Comparison of ENCODE assay signal across 8 mouse cellular contexts in genomic region chr3:37585967-37586730, GRCm38 (mm10). TPM values are rescaled to one million over a fixed set of nuclear protein-coding genes. Genes with fewer than 3 reads are reported as not detected.
DNase-seq lines count a peak whose midpoint lies in the region; ATAC-seq and TF ChIP-seq lines count a peak whose summit lies in the region.

No protein-coding gene starts in this region.

- H3K27ac ChIP-seq in liver, adult 2 months (replicated peaks; ENCODE audit: insufficient read depth, low read depth, low read length), result peak overlapping the region; percentile 23
- peak overlapping the region; percentile 86 for H3K27ac ChIP-seq in embryonic facial prominence, embryonic 14.5 days (replicated peaks; ENCODE audit: low read depth, low read length)
- peak overlapping the region; percentile 78 for H3K27ac ChIP-seq in heart, embryonic 16.5 days (ENCODE audit: low read length)
- H3K27ac ChIP-seq in neural tube, embryonic 14.5 days (ENCODE audit: low read depth, low read length), result peak overlapping the region; percentile 60

- no peaks in the 10 kb centered on the region for H3K79me2 ChIP-seq in liver, adult 2 months (ENCODE audit: control insufficient read depth, insufficient read depth, low read length)

- no peaks in the 10 kb centered on the region for H3K36me3 ChIP-seq in liver, adult 2 months (ENCODE audit: control insufficient read depth, insufficient read depth, low read length)
- no peaks in the 10 kb centered on the region for H3K36me3 ChIP-seq in embryonic facial prominence, embryonic 14.5 days (ENCODE audit: control insufficient read depth, insufficient read depth, low read length)
- H3K36me3 ChIP-seq in heart, embryonic 16.5 days (ENCODE audit: control insufficient read depth, insufficient read depth), result no peaks in the 10 kb centered on the region
- no peaks in the 10 kb centered on the region for H3K36me3 ChIP-seq in neural tube, embryonic 14.5 days (ENCODE audit: control insufficient read depth, insufficient read depth, low read length)

- no peaks in the 10 kb centered on the region for H3K27me3 ChIP-seq in liver, adult 2 months (ENCODE audit: control insufficient read depth, insufficient read depth, low read length)
- no peaks in the 10 kb centered on the region for H3K27me3 ChIP-seq in embryonic facial prominence, embryonic 14.5 days (replicated peaks; ENCODE audit: control insufficient read depth, insufficient read depth, low read length)
- H3K27me3 ChIP-seq in heart, embryonic 16.5 days (ENCODE audit: control insufficient read depth, insufficient read depth, low read length), result no peaks in the 10 kb centered on the region
- no peaks in the 10 kb centered on the region for H3K27me3 ChIP-seq in neural tube, embryonic 14.5 days (ENCODE audit: control insufficient read depth, insufficient read depth, low read length)

- H3K9me3 ChIP-seq in embryonic facial prominence, embryonic 14.5 days (ENCODE audit: control insufficient read depth, low read length), result no peaks in the 10 kb centered on the region
- H3K9me3 ChIP-seq in heart, embryonic 16.5 days (replicated peaks; ENCODE audit: control insufficient read depth, low read length), result no peaks in the 10 kb centered on the region
- H3K9me3 ChIP-seq in neural tube, embryonic 14.5 days (ENCODE audit: control insufficient read depth, low read length), result no peaks in the 10 kb centered on the region

- H3K4me3 ChIP-seq in liver, adult 2 months (ENCODE audit: insufficient read depth, low read depth, low read length), result no peak overlapping the region; the same call in 1 of the 2 replicates
- H3K4me3 ChIP-seq in embryonic facial prominence, embryonic 14.5 days (ENCODE audit: low read depth, low read length), result peak overlapping the region; percentile 24
- H3K4me3 ChIP-seq in heart, embryonic 16.5 days (ENCODE audit: low read length), result peak overlapping the region; percentile 21
- no peak overlapping the region for H3K4me3 ChIP-seq in neural tube, embryonic 14.5 days (ENCODE audit: low read depth, low read length)

- no peak for TF ChIP-seq CTCF in liver, adult 2 months (IDR thresholded peaks at IDR 0.05; ENCODE audit: low read depth, low read length)

- 40% methylated on average over 15 of the region's 15 CpGs for WGBS in liver, adult 2 months
- WGBS in embryonic facial prominence, embryonic 14.5 days, result 12% methylated on average over 15 of the region's 15 CpGs
- WGBS in heart, embryonic 16.5 days, result 23% methylated on average over 15 of the region's 15 CpGs
- WGBS in neural tube, embryonic 14.5 days, result 24% methylated on average over 15 of the region's 15 CpGs

- peaks cover 3% of the 10 kb centered on the region; the same call in 1 of the 2 replicates for H3K4me1 ChIP-seq in liver, adult 2 months (ENCODE audit: control insufficient read depth, insufficient read depth, low read length)
- H3K4me1 ChIP-seq in embryonic facial prominence, embryonic 14.5 days (ENCODE audit: control insufficient read depth, insufficient read depth, low read length), result peaks cover 18% of the 10 kb centered on the region; the same call in 1 of the 2 replicates
- peaks cover 6% of the 10 kb centered on the region; the same call in 1 of the 2 replicates for H3K4me1 ChIP-seq in heart, embryonic 16.5 days (ENCODE audit: control insufficient read depth, insufficient read depth, low read length)
- peaks cover 7% of the 10 kb centered on the region; the same call in 1 of the 2 replicates for H3K4me1 ChIP-seq in neural tube, embryonic 14.5 days (ENCODE audit: control insufficient read depth, insufficient read depth, low read length)

- ATAC-seq in embryonic facial prominence, embryonic 14.5 days (ENCODE audit: low read depth), result peak; percentile 72
- ATAC-seq in heart, embryonic 16.5 days (replicated peaks; ENCODE audit: extremely low read depth, insufficient read depth, low FRiP score), result peak; percentile 65
- ATAC-seq in neural tube, embryonic 14.5 days (ENCODE audit: low read depth), result peak; percentile 71; the same call in 1 of the 2 replicates

- no peak for DNase-seq in liver, adult 2 months (ENCODE audit: extremely low read depth, low read depth, low spot score)
- no peak for DNase-seq in liver
- DNase-seq in embryonic facial prominence, embryonic 14.5 days (ENCODE audit: low spot score), result peak; percentile 73
- peak; percentile 28 to 42 for DNase-seq in kidney, postnatal 36 days
- DNase-seq in spleen, postnatal 14 days (ENCODE audit: low spot score in 2 of 2), result no peak
- no peak for DNase-seq in cerebellum, postnatal 25 days

- no peak overlapping the region; the same call in 1 of the 2 replicates for H3K9ac ChIP-seq in liver, adult 2 months (ENCODE audit: low read depth, low read length)
- H3K9ac ChIP-seq in embryonic facial prominence, embryonic 14.5 days (ENCODE audit: low read depth, low read length), result peak overlapping the region; percentile 48
- peak overlapping the region; percentile 52 for H3K9ac ChIP-seq in heart, embryonic 16.5 days (ENCODE audit: low read length)
- H3K9ac ChIP-seq in neural tube, embryonic 14.5 days (replicated peaks; ENCODE audit: low read depth, low read length), result peak overlapping the region; percentile 21; the same call in 1 of the 2 replicates

- peak overlapping the region; percentile 50 for H3K4me2 ChIP-seq in embryonic facial prominence, embryonic 14.5 days (ENCODE audit: low read depth, low read length)
- peak overlapping the region; percentile 55 for H3K4me2 ChIP-seq in heart, embryonic 16.5 days (ENCODE audit: low read depth, low read length)
- peak overlapping the region; percentile 43 for H3K4me2 ChIP-seq in neural tube, embryonic 14.5 days (ENCODE audit: low read depth, low read length)

- no peak for TF ChIP-seq POLR2A in liver, adult 2 months (IDR thresholded peaks at IDR 0.05; ENCODE audit: extremely low read depth, insufficient read depth, low read length)

RNA-seq across cellular contexts. Expression of gene Spry1, which starts 53.6 kb away (rescaled TPM):
- total RNA-seq in liver, adult 2 months (2014; rRNA removed), result 2.8 and 4.2 TPM in 2 replicates
- polyA plus RNA-seq in liver, adult 2 months (2012; rRNA removed), result 5.5 and 5.9 TPM in 2 replicates
- polyA plus RNA-seq in embryonic facial prominence, embryonic 14.5 days (2014; fragmentation: Nextera tagmentation; extraction: Ambion mirVana), result 18.0 and 19.8 TPM in 2 replicates
- 6.9 and 8.2 TPM in 2 replicates for polyA plus RNA-seq in heart, embryonic 16.5 days (2015; fragmentation: Nextera tagmentation; extraction: Ambion mirVana)
- 5.0 and 5.1 TPM in 2 replicates for polyA plus RNA-seq in neural tube, embryonic 14.5 days (2014; fragmentation: Nextera tagmentation; extraction: Ambion mirVana)

Comparison
In these comparisons a context has a peak if more than half of its experiments do, and no peak if none do; other contexts are left out.
1. DNase-seq: peak in embryonic facial prominence, embryonic 14.5 days (single experiment) and kidney, postnatal 36 days (2 of 2); none in liver, adult 2 months (single experiment), liver (single experiment), spleen, postnatal 14 days (0 of 2) and cerebellum, postnatal 25 days (0 of 2).
2. H3K27ac ChIP-seq: peak in every context shown above with its lines; median percentile 86 in embryonic facial prominence, embryonic 14.5 days; 78 in heart, embryonic 16.5 days; 60 in neural tube, embryonic 14.5 days; 23 in liver, adult 2 months.
3. H3K4me3 ChIP-seq: peak in embryonic facial prominence, embryonic 14.5 days (single experiment) and heart, embryonic 16.5 days (single experiment); none in liver, adult 2 months (single experiment) and neural tube, embryonic 14.5 days (single experiment).
4. Peak in every context shown above with its lines, with median percentiles within 50 percentile points of each other: ATAC-seq and H3K4me2 ChIP-seq.